Mouse (Mus musculus): Measurements from ENCODE around the gene Twf2. TPM values are rescaled to one million over a fixed set of nuclear protein-coding genes. Genes with fewer than 3 reads are reported as not detected.
"Not testable (repeated sequence)": the region's sequence is repeated elsewhere in the genome, so short reads cannot be mapped to it uniquely, and the experiment has no call there.

The Twf2 gene
- total RNA-seq (2021) = 100 to 1,000 TPM; 112 to 132 TPM

DNA sequence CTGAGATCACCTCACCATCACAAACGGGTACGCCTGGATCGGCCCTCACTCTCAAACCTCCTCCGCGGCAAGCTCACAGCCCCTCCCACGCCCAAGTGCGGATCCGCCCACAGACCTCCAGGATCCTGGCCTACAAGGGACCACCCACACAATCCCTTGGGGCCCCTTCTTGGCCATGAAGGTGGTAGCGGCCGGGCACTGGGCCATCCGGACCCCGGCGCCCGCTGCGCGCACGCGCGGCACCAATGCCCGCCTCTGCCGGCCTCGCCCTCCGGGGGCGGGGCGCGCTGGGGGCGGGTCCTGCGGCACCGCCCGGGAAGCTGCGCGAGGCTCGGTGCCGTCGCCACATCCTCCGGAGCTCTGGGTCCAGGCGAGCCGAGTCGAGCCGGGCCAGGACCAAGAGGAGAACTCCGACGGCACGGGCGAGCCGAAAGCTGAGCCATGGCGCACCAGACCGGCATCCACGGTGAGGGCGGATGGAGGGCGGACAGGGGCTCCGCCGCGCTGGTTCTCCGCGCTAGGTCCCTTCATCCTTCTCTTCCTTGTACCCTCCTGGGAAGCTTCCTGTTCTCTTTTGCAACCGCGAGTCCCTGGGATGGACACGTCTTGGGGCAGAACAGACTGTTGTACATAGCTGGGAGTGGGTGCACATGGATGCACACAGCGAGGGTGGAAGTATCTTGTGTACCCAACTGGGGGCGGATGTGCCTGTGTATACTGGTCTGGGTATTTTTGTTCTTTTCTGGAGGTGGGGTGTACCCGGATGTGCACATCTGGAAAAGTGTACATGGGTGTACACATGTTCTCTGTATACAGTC is at the start of gene Twf2:
Gene Twf2 (plus strand): TSS at position 290 of the 818 bp plus-strand sequence.
- peak; percentile 94 to 95 for DNase-seq
- intact Hi-C loops (cut with DNase I) = no loop called here

GRCm38 (mm10) chr9:106154106-106154505 is 48.8 kb upstream of the Twf2 start:
- intact Hi-C loops (cut with DNase I) = no loop called here
- DNase-seq = peak in 1 of 2 experiments; percentile 31

- DNase-seq = peak; percentile 33 to 68
- intact Hi-C loops (cut with DNase I) = loop anchor here (5.0 kb wide), 1 partner anchor 126 kb away; the partner anchor contains the start of gene Poc1a
These were observed 46.5 kb upstream of the Twf2 start for GRCm38 (mm10) chr9:106156419-106156818.

DNA sequence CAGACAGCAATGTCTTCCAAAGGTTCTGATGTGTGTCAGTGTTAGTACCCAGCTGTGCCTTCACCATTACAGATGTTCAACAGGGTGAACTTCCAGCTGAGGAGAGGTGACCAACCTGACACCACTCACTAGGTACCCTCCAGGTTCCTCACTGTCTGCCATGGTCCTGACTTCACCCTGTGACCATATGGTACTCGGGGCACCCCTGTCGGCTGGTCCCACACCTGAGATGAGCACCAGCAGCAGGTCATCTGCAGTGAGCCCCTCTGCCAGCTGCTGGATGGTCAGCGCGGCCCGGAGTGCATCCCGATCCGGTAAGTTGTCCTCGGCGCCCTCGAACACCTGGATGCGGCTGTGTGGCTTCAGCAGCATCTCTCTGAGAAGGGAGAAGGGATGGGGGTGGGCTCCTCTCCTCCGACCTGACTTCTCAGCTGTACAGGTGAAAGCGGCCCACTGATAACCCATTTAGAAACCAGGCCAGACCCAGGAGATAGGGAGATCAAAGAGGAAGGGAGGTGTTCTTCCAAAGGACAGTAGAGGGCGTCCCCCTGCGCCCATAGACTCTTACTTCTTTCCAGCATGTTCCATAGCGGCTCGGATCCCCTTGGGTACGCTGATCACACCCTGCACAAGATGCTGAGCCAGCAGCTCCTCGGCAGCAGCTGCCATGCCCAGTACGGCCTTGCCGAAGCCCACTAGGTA is 45.8 kb upstream of the Twf2 start:
- DNase-seq = no peak
- intact Hi-C loops (cut with DNase I) = loop anchor here (5.0 kb wide), 1 partner anchor 125 kb away; the partner anchor contains the start of gene Poc1a

DNA sequence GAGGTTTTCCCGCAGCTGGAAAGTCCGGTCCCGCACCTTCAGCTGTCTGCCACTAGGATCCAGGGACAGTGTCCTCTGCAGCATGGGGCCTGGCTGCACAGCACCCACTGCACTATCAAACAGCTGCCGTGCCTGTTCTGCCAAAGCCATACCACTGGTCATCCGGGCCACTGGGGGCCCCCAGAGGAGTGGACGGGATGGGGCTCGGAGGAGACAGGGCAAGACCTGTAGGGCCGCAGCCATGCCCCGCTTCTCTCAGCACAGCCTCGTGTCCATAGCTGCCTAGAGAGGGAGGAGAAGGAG is 45.3 kb upstream of the Twf2 start:
- no peak for DNase-seq
- intact Hi-C loops (cut with DNase I) = loop anchor here (5.0 kb wide), 1 partner anchor 125 kb away; the partner anchor contains the start of gene Poc1a

- intact Hi-C loops (cut with DNase I) = loop anchor here (5.0 kb wide), 1 partner anchor 124 kb away; the partner anchor contains the start of gene Poc1a
- DNase-seq = no peak
These were observed 44.8 kb upstream of the Twf2 start, which contains the start of gene Glyctk for GRCm38 (mm10) chr9:106158037-106158491. Gene Glyctk, minus strand, starts transcription at chr9:106158138.

DNA sequence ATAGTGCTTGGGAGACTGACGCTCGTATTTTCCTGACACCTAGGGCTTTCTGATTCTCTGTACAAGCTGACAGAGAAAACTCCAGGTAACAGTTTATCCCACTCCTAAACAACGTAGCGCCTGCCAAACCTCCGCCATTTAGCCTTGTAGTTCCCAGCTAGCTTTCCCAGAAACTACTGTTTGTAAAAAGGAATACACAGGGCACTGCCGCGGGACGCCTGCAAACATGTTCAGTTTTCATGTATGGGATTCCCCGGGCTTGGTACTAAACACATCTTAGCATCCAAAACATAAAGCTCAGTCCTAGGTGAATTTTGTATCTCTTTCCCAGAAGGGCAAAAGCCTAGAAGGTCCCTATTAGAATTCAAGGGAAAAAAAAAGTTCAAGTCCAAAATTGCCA is 43.7 kb upstream of the Twf2 start:
- intact Hi-C loops (cut with DNase I) = loop anchor here (5.0 kb wide), 1 partner anchor 123 kb away; the partner anchor contains the start of gene Poc1a
- DNase-seq = no peak

DNA sequence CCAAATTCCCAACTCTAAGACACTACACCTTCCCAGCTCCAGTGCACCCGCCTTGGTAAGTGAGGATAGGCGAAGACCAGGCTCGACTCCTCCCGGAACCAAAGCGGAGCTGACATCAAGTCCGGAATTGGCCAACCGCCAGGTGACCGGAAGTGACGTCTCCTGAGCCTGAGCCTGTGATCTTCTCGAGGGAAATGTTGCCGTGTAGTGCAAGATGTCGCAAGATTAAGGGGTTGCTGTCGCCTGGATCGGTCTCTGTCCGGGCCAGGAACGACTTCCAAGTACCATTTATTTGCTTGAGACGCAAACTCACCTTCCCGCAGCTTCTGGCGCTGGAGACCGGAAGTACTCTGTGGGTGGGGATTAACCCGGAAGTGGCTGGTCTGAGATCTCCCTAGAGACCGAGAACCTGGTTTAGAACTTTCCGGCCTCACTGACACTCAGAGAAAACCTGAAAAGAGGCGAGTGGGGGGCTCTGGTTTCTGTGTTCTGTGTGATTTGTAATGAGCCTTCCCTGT is 43.1 kb upstream of the Twf2 start:
- intact Hi-C loops (cut with DNase I) = loop anchor here (5.0 kb wide), 1 partner anchor 122 kb away; the partner anchor contains the start of gene Poc1a
- DNase-seq = peak; percentile 96 to 98

DNA sequence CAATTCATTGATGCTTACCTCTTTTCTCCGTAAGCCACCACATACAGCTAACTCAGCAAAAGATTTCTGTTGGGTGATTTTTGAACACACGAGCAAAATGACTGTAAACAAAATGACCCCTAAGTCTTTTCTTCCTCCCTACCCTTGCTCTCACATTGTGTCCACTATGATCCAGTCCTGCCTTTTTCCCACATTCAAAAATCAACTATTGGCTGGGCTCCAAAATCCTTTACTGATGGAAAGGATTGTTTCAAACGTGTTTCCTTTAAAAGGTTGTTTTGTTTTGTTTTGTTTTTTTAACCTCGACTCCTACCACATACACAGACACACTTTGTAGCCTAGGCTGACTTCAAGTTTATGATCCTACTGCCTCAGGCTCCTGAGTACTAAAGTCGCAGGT is 42.5 kb upstream of the Twf2 start:
- intact Hi-C loops (cut with DNase I) = no loop called here
- no peak for DNase-seq

DNA sequence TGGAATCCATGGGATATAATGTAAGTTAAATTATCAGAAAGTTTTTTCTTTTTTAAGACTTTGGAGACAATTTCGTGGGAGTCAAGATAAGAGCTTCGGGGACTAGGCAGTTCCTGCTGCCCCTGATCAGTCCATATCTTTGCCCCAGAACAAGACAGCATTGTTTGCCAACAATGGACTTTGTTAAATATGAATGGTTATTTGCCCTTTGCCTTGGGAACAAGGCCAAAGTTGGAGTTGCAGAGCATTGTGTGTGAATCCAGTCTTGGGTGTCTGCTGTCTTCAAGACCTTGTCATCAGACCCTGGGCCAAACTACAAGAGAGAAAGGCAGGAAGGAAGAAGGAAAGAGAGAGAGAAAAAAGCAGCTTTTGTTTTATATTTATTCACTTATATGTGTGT is 36.2 kb upstream of the Twf2 start:
- intact Hi-C loops (cut with DNase I) = no loop called here
- no peak for DNase-seq

- no peak for DNase-seq
- intact Hi-C loops (cut with DNase I) = no loop called here
These were observed 35.7 kb upstream of the Twf2 start for GRCm38 (mm10) chr9:106167241-106167640.

DNA sequence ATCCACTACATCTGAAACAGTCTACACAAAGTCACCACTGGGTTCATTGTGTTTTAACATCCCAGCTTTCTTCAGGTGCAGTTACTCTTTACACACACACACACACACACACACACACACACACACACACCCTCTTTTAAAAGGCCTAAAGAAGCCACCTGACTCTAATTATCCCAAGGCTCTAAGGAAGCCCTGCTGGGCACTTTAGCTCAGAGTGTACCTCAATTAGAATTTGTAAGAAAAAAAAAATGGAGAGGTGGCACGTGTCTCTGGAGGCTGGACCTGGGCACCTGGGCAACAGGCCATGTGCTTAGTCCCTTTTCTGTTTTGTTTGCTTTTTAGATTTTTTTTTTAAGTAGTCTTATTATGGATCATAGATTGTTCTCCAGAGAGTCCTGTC is 35.2 kb upstream of the Twf2 start:
- DNase-seq = no peak
- intact Hi-C loops (cut with DNase I) = no loop called here

DNA sequence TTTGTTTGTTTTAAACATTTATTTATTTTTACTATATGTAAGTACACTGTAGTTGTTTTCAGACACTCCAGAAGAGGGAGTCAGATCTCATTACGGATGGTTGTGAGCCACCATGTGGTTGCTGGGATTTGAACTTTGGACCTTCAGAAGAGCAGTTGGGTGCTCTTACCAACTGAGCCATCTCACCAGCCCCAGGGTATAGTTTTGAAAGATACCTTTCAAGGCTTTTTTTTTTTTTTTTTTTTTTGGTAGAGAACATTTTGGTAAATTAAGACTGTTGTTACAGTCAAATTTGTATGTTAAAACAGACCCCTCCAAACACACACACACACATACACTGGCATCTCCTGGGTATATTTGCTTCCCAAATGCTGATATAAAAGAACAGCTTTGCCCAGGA is 33.9 kb upstream of the Twf2 start:
- intact Hi-C loops (cut with DNase I); DNase-seq: not testable (repeated sequence)

GRCm38 (mm10) chr9:106169917-106170316 is 33.0 kb upstream of the Twf2 start:
- intact Hi-C loops (cut with DNase I) = loop anchor here (5.0 kb wide), 2 partner anchors 42 to 262 kb away; no protein-coding TSS in a partner anchor
- no peak for DNase-seq

- intact Hi-C loops (cut with DNase I) = loop anchor here (5.0 kb wide), 2 partner anchors 42 to 262 kb away; no protein-coding TSS in a partner anchor
These were observed 32.2 kb upstream of the Twf2 start, which contains the start of gene Wdr82 for GRCm38 (mm10) chr9:106170556-106171345. Gene Wdr82, plus strand, starts transcription at chr9:106170928.

DNA sequence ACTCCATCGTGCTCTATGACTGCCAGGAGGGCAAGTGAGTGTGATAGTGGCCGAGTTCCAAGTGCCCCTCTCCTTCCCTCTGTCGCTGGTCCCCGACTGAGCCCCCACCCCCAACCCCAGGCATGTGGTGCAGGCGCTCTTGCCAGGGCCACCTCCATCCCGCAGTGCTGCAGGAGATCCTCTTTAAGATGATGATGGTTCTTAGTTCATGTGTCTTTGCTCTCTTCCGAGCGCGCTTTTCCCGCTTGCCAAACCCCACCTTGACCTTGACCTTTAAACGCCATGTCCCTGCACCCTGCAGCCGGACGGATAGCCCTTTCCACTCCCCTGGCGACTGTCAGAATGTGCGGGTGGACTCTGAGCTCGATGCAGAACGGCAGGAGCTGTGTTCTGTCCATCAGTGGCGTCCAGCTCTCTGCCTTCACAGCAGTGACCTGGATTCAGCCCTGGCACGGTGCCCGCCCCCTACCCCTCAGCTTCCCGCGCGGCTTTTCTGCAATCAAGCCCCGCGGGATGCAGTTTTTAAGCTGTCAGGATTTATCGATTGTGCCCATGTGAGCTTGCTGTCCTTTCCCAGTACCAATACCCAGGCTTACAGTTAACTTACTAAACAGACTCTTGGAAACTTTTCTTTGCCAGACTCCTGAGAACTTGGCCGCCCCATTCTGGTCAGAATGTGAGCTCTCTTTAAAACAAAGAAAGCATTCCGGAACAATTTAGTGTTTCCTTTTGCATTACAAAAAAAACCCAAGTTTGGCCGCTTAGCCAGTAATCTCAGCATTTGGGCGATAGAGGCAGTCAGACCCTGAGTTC is 31.4 kb upstream of the Twf2 start:
- intact Hi-C loops (cut with DNase I) = loop anchor here (5.0 kb wide), 2 partner anchors 41 to 261 kb away; no protein-coding TSS in a partner anchor
- peak; percentile 83 for DNase-seq

More at GRCm38 (mm10) chr9:106170556-106171345, 32.2 kb upstream of the Twf2 start, which contains the start of gene Wdr82:
- DNase-seq = peak; percentile 92 to 94

DNA sequence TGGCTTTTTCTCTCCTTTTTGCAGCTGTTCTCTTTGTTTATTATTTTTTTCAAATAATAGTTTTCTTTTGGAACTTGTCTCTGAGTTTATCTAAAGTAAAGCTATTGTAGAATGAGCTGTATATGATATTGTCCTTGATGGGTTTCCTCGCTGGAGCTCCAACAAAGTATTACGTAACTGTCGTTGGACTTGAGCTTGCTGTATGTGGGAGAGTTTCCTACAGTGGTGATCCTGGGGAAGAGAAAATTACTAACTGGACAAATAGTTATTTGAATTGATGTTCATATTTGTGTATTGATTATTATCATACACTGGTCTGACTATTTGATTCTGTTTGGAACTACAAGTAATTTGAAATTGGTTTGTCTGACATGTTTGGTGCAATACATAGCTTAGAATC is 30.4 kb upstream of the Twf2 start:
- DNase-seq = no peak
- intact Hi-C loops (cut with DNase I) = loop anchor here (5.0 kb wide), 2 partner anchors 40 to 260 kb away; no protein-coding TSS in a partner anchor

DNA sequence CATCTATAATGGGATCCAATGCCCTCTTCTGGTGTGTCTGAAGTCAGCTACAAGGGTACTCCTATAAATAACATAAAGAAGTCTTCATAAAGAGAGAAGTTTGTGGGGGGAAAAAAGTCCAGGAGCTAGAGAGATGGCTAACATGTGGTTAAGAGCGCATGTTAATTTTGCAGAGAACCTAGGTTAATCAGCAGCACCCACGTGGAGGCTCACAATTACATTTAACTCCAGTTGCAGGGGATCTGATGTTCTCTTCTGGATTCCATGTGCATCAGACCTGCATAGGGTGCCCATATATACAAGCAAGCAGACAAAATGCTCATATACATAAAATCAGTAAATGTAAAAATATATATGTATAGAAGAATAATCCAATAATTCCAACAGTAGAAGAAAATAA is 29.5 kb upstream of the Twf2 start:
- DNase-seq = no peak
- intact Hi-C loops (cut with DNase I) = loop anchor here (5.0 kb wide), 2 partner anchors 39 to 259 kb away; no protein-coding TSS in a partner anchor

Measured in heart, postnatal 10 days (tissue).